Mouse (Mus musculus): ENCODE measurements at regions not wholly inside any gene's neighbourhood (a gene's known extent, or its start where the extent isn't known, plus 50 kb on each side); places are given as distances from the start of the nearest gene placed in this dataset.

GRCm38 (mm10) chr10:67425407-67425806 is 109.9 kb upstream of the Egr2 start:
- no peak for TF ChIP-seq POLR2A (IDR thresholded peaks at IDR 0.05; ENCODE audit: borderline replicate concordance, insufficient read depth, low read length)
- TF ChIP-seq CTCF (IDR thresholded peaks at IDR 0.05; ENCODE audit: borderline replicate concordance, insufficient read depth, low read depth, low read length): no peak
